Mouse (Mus musculus): ENCODE data around the gene Yipf2.

DNA sequence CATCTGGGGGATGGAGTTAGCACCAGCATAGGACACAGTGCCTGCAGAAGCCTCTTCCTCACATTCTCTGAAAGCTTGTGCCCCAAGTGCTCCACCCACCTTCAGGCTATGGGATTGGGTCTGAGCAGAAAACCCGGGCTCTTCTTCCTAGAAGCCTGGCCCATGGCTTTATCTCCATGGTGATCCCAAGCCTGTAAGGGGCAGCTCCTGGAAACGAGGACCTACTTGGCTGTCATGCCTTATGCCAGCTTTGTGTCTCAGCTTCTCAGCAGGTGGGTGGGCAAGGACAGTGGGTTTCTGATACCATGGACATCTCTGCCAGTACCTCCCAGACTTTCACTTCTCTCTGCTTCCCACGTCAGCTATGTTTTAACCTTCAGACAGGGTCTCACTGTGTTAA lies 14.4 kb downstream of the Yipf2 start:
- no peak for TF ChIP-seq CTCF (conservative IDR thresholded peaks at IDR 0.05 in 1 of 2, IDR thresholded peaks at IDR 0.05 in 1 of 2; ENCODE audit: low read depth in 2 of 2, low read length in 2 of 2)
- no peak for TF ChIP-seq HCFC1 (IDR thresholded peaks at IDR 0.05; ENCODE audit: low read depth, low read length)
- TF ChIP-seq MAZ (IDR thresholded peaks at IDR 0.05; ENCODE audit: low read depth, low read length): no peak
- no peak for TF ChIP-seq MAX (IDR thresholded peaks at IDR 0.05; ENCODE audit: low read length)

Measured in CH12.LX (cell line).